Mouse (Mus musculus) neural tube, embryonic 11.5 days (tissue): ENCODE results near the gene Gm42715. TPM values are rescaled to one million over a fixed set of nuclear protein-coding genes. Genes with fewer than 3 reads are reported as not detected.

Experiments used
- ATAC-seq: fragments of 200-750 bp; cut with Nextera tagmentation; 2 replicates; pipeline ENCODE4 v1.8.0; 2017; ENCODE audit warnings: moderate number of reproducible peaks, mild to moderate bottlenecking, moderate TSS enrichment, moderate library complexity; ENCODE audit not compliant: insufficient read depth, low FRiP score, low TSS enrichment
- DNase-seq: peaks from one replicate; pipeline ENCODE4 v3.0.0-alpha.2; 2015; ENCODE audit warnings: low spot score
- H3K27ac ChIP-seq: fragments of 300-500 bp; sonication (generic); 2 replicates; pipeline ENCODE4 v1.5.1; 2014; ENCODE audit warnings: low read depth, mild to moderate bottlenecking, low read length
- H3K27me3 ChIP-seq: fragments of 300-500 bp; sonication (generic); 2 replicates; pipeline ENCODE4 v1.6.1; 2014; ENCODE audit warnings: mild to moderate bottlenecking, low read length, mixed read lengths; ENCODE audit not compliant: control insufficient read depth, insufficient read depth
- H3K36me3 ChIP-seq: fragments of 300-500 bp; sonication (generic); 2 replicates; pipeline ENCODE4 v1.6.1; 2014; ENCODE audit warnings: mild to moderate bottlenecking, low read length, moderate library complexity, mixed read lengths; ENCODE audit not compliant: control insufficient read depth, insufficient read depth
- H3K4me1 ChIP-seq: fragments of 300-500 bp; sonication (generic); 2 replicates; pipeline ENCODE4 v1.6.1; 2014; ENCODE audit warnings: low read length, mixed read lengths; ENCODE audit not compliant: control insufficient read depth, insufficient read depth
- H3K4me2 ChIP-seq: fragments of 300-500 bp; sonication (generic); 2 replicates; pipeline ENCODE4 v1.6.1; 2014; ENCODE audit warnings: low read depth, mild to moderate bottlenecking, moderate library complexity
- H3K4me3 ChIP-seq: fragments of 300-500 bp; sonication (generic); 2 replicates; pipeline ENCODE4 v1.5.1; 2014; ENCODE audit warnings: low read depth, low read length
- H3K9ac ChIP-seq: fragments of 300-500 bp; sonication (generic); 2 replicates; pipeline ENCODE4 v1.6.1; 2014; ENCODE audit warnings: mild to moderate bottlenecking, low read length
- H3K9me3 ChIP-seq: fragments of 300-500 bp; sonication (generic); 2 replicates; pipeline ENCODE4 v1.6.1; 2016; ENCODE audit warnings: low read length; ENCODE audit not compliant: control insufficient read depth
- WGBS: fragments of 180-500 bp; shearing (Covaris S2); extraction: QIAGEN DNeasy Blood & Tissue Kit; methylation state at CpG from one replicate; pipeline ENCODE4 v1.1.7; 2014; 5-methylcytosine and 5-hydroxymethylcytosine counted together
- polyA plus RNA-seq: library from polyadenylated mRNA; unstranded; fragments of >200 nt; fragmentation: Nextera tagmentation; extraction: Ambion mirVana; gene quantifications from 2 replicates; pipeline ENCODE4 v1.2.1, GENCODE M21; 2014

Gm42715 gene
- polyA plus RNA-seq, 1 experiment from 2014 or later: 18.4 TPM

GRCm38 (mm10) chr7:127586149-127586548 lies 66.8 kb downstream of the Gm42715 start:
- 96% methylated on average over 6 of the region's 6 CpGs for WGBS
- Histone ChIP-seq H3K9me3 (no peaks in the 10 kb centered on the region), H3K27ac (no peak overlapping the region), H3K27me3 (no peaks in the 10 kb centered on the region), H3K4me2 (no peak overlapping the region), H3K9ac (no peak overlapping the region), H3K4me3 (no peak overlapping the region), H3K4me1 (peaks cover 12% of the 10 kb centered on the region), H3K36me3 (peaks cover 19% of the 10 kb centered on the region)
- no peak for ATAC-seq
- no peak for DNase-seq

GRCm38 (mm10) chr7:127587196-127587595 lies 67.8 kb downstream of the Gm42715 start:
- Histone ChIP-seq H3K4me3 (peak overlapping the region; percentile 90), H3K4me2 (peak overlapping the region; percentile 77), H3K4me1 (peaks cover 12% of the 10 kb centered on the region), H3K27ac (no peak overlapping the region), H3K9me3 (no peaks in the 10 kb centered on the region), H3K9ac (peak overlapping the region; percentile 50; the same call in 1 of the 2 replicates), H3K36me3 (peaks cover 21% of the 10 kb centered on the region), H3K27me3 (no peaks in the 10 kb centered on the region)
- ATAC-seq (no peak), DNase-seq (no peak)
- WGBS: 75% methylated on average over 5 of the region's 5 CpGs

- Histone ChIP-seq H3K9ac (peak within 1 kb of the TSS; percentile 69), H3K4me2 (peak within 1 kb of the TSS; percentile 83), H3K27me3 (no peaks in the 10 kb centered on the region), H3K27ac (0 out of 2 replicates have a peak within 1 kb of the TSS, but pooled peaks have one; percentile 34), H3K4me1 (peaks cover 12% of the 10 kb centered on the region), H3K36me3 (peaks cover 18% of the 10 kb centered on the region), H3K4me3 (peak within 1 kb of the TSS; percentile 90), H3K9me3 (no peaks in the 10 kb centered on the region)
- WGBS: under 1% methylated on average over 50 of the region's 50 CpGs
- DNase-seq (peak; percentile 96), ATAC-seq (peak; percentile 98)
Observed at GRCm38 (mm10) chr7:127588011-127588871, 68.9 kb downstream of the Gm42715 start, which contains the start of the genes Ccdc189 and Rnf40. Gene Ccdc189, minus strand, starts transcription at chr7:127588595. Gene Rnf40, plus strand, starts transcription at chr7:127588767.

GRCm38 (mm10) chr7:127588901-127589300 lies 69.5 kb downstream of the Gm42715 start:
- peak overlapping the region; percentile 90 for H3K4me3 ChIP-seq
- H3K27ac ChIP-seq: no peak overlapping the region
- no peak for DNase-seq
- H3K9ac ChIP-seq: peak overlapping the region; percentile 69
- WGBS: 8% methylated on average over 29 of the region's 29 CpGs
- no peaks in the 10 kb centered on the region for H3K27me3 ChIP-seq
- ATAC-seq: no peak
- H3K4me1 ChIP-seq: peaks cover 12% of the 10 kb centered on the region
- H3K4me2 ChIP-seq: peak overlapping the region; percentile 83
- H3K36me3 ChIP-seq: peaks cover 20% of the 10 kb centered on the region
- H3K9me3 ChIP-seq: no peaks in the 10 kb centered on the region

- Histone ChIP-seq H3K27me3 (no peaks in the 10 kb centered on the region), H3K4me3 (peak overlapping the region; percentile 90), H3K4me2 (peak overlapping the region; percentile 83), H3K4me1 (peaks cover 12% of the 10 kb centered on the region), H3K36me3 (peaks cover 24% of the 10 kb centered on the region), H3K9ac (no peak overlapping the region), H3K9me3 (no peaks in the 10 kb centered on the region), H3K27ac (no peak overlapping the region)
- ATAC-seq: no peak
- 91% methylated on average over 9 of the region's 9 CpGs for WGBS
- DNase-seq: no peak
Observed at GRCm38 (mm10) chr7:127589637-127590036, 70.3 kb downstream of the Gm42715 start.

GRCm38 (mm10) chr7:127591108-127591507 lies 71.7 kb downstream of the Gm42715 start:
- Histone ChIP-seq H3K4me1 (peaks cover 12% of the 10 kb centered on the region), H3K4me3 (no peak overlapping the region), H3K9me3 (no peaks in the 10 kb centered on the region), H3K4me2 (no peak overlapping the region), H3K27me3 (no peaks in the 10 kb centered on the region), H3K36me3 (peaks cover 34% of the 10 kb centered on the region), H3K27ac (no peak overlapping the region), H3K9ac (no peak overlapping the region)
- WGBS: 94% methylated on average over 10 of the region's 10 CpGs
- DNase-seq (no peak), ATAC-seq (no peak)

GRCm38 (mm10) chr7:127592575-127592974 lies 73.2 kb downstream of the Gm42715 start:
- Histone ChIP-seq H3K9ac (no peak overlapping the region), H3K4me1 (peaks cover 7% of the 10 kb centered on the region), H3K27ac (no peak overlapping the region), H3K4me3 (no peak overlapping the region), H3K9me3 (no peaks in the 10 kb centered on the region), H3K36me3 (peaks cover 45% of the 10 kb centered on the region), H3K4me2 (no peak overlapping the region), H3K27me3 (no peaks in the 10 kb centered on the region)
- 88% methylated on average over 14 of the region's 14 CpGs for WGBS
- ATAC-seq (no peak), DNase-seq (no peak)

GRCm38 (mm10) chr7:127596747-127597146 lies 77.4 kb downstream of the Gm42715 start:
- Histone ChIP-seq H3K9ac (no peak overlapping the region), H3K4me3 (no peak overlapping the region), H3K9me3 (no peaks in the 10 kb centered on the region), H3K4me1 (no peaks in the 10 kb centered on the region), H3K27ac (no peak overlapping the region), H3K36me3 (peaks cover 54% of the 10 kb centered on the region), H3K27me3 (no peaks in the 10 kb centered on the region), H3K4me2 (no peak overlapping the region)
- 96% methylated on average over 17 of the region's 17 CpGs for WGBS
- DNase-seq (no peak), ATAC-seq (no peak)

- no peak overlapping the region for H3K4me3 ChIP-seq
- H3K4me2 ChIP-seq: no peak overlapping the region
- ATAC-seq (no peak), DNase-seq (no peak)
- no peaks in the 10 kb centered on the region for H3K27me3 ChIP-seq
- H3K9me3 ChIP-seq: no peaks in the 10 kb centered on the region
- no peaks in the 10 kb centered on the region for H3K4me1 ChIP-seq
- H3K36me3 ChIP-seq: peaks cover 33% of the 10 kb centered on the region
- no peak overlapping the region for H3K9ac ChIP-seq
- H3K27ac ChIP-seq: no peak overlapping the region
- 98% methylated on average over 7 of the region's 7 CpGs for WGBS
Observed at GRCm38 (mm10) chr7:127600612-127601011, 81.2 kb downstream of the Gm42715 start.
